Mouse (Mus musculus) duodenum, adult 2 months (tissue): ENCODE results near the gene Vmn2r103. TPM values are rescaled to one million over a fixed set of nuclear protein-coding genes. Genes with fewer than 3 reads are reported as not detected.

Source experiments
- polyA plus RNA-seq: library from polyadenylated mRNA; depleted of rRNA; stranded (reverse); fragments of >200 nt; gene quantifications from 2 replicates; pipeline ENCODE4 v1.2.3, GENCODE M21; 2012; ENCODE audit warnings: low replicate concordance; rRNA removed

The Vmn2r103 gene
- polyA plus RNA-seq = not detected in 2 replicates

DNA sequence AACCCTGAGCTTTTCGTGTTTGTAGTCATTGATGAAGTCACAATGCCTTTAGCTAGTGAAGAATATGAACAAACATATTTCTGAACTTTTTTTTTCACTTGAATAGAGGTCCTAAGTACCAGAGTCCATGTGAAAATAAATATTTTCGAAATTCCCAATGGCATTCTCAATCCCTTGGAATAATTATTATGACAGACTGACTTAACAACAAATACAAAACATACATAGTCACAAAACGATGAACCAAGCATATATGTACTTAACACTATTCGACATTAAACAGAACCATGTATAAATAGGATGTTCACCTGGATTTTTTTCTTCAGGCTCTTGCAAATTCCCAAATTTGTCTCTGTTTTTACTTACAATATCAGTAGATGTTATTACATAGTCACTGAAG lies at the start of gene Vmn2r103:
Gene Vmn2r103, plus strand, starts transcription at position 301 of the 400 bp plus-strand sequence.

Other genes with a start within 250 kb of the Vmn2r103 start
- not detected in 2 replicates for gene Vmn2r101, start 196.1 kb upstream of the Vmn2r103 start, polyA plus RNA-seq
- gene Vmn2r102, start 113.0 kb upstream of the Vmn2r103 start, polyA plus RNA-seq = not detected in 2 replicates